Mouse (Mus musculus) ovary, postnatal 14 days (tissue): Measurements from ENCODE around the gene Rps18.
"Not testable (repeated sequence)": the region's sequence is repeated elsewhere in the genome, so short reads cannot be mapped to it uniquely, and the experiment has no call there.

Source experiments
- DNase-seq: peaks from one replicate; pipeline ENCODE4 v3.0.0; 2022; ENCODE audit warnings: low spot score

Gene Rps18

GRCm38 (mm10) chr17:33920282-33921097, 35.3 kb downstream of the Rps18 start:
- DNase-seq, result peak; percentile 80

DNA sequence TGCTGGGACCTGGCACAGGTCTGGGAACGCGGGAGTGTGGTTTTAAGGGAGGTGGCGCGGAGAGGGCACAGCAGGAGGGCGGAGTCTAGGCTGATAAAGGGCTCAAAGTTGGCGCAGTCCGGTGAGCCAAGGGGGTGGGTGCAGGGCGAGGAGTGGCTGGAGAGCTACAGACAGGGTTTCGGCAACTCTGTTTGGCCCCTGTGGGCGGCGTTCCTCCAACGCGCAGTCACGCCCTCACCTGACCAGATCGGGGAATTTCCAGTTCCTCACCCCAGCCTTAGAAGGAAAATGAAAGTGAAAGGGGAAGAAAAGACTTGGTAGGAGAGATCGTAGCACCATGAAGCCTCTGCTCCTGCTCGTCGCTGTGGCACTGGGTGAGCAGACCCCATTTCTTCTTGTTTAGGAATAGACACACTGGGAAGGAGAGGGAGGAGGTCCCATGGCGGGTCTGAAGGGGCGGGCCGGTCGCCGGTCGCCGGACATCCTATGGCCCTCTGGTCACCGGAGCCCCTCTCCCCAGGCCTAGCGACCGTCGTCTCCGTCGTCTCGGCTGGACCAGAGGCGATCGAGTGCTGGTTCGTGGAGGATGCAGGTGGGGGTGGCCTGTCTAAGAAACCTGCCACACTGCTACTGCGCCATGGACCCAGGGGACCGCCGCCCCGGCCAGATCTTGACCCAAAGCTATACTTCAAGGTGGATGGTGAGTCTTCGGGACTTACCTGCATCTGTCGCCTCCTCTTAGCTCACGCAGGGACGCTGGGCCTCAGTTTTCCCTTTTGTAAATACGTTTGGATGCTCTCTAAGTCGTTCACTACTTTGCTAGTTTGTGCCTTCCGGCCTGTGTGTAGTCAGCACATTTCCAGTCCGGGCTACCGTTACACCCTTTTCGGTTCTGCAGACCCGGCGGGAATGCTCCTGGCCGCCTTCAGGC, 36.2 kb downstream of the Rps18 start:
- peak; percentile 76 for DNase-seq

DNA sequence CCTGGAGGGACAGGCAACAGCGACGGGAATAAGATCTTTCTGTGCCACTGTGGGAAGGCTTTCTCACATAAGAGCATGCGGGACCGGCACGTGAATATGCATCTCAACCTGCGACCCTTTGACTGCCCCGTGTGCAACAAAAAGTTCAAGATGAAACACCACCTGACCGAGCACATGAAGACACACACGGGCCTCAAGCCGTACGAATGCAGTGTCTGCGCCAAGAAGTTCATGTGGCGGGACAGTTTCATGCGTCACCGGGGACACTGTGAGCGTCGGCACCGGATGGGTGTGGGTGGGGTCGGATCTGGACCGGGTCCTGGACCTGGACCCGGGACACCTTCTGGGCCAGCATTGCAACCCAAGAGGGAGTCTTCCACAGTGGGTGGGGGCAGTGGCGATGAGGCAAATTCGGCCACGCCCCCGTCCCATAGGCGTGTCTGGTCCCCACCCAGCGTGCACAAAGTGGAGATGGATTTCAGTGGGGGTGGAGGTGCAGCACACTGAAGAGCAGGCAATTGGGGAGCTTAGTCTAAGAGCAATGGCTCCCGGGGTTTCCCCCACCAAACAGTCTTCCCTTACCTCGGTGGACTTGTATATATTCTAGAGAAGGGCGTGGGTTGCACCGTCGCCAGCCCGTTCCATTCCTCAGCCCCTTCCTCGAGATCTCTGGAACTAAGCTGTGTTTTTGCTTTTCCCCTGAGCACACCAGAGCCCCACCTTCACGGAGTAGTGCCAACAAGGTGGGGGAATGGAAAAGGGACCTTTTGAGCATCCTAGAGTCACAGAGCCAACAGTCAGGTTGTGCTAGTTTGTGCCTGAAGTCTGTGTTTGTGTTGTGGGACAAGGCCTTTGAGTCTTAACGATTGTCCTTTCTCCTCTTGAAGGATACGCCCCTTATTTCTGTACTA, 37.3 kb downstream of the Rps18 start:
- no peak for DNase-seq

DNA sequence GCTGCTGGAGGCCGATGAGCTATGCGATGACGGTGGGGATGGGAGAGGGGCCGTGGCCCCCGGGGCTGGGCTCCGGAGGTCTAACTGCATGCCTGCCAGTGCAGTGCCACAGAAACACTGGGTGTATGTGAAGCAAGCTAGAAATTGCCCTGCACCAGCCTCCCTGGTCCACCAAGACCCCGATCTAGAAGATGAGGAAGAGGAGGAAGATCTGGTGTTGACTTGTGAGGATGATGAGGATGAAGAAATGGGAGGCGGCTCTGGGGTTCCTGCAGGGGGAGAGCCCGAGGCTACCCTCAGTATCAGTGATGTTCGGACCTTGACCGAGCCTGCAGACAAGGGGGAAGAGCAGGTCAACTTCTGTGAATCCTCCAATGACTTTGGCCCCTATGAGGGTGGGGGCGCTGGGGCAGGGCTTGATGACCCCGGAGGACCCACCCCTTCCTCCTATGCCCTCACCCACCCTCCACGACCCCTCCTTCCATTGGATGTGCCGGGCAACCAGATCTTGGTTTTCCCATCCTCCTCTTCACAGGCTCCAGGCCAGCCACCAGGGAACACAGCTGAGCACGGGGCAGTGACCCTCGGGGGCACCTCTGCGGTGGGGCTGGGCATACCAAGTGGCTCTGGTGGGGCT, 38.0 kb downstream of the Rps18 start:
- no peak for DNase-seq

- DNase-seq, result no peak
Observed at GRCm38 (mm10) chr17:33916847-33917655, 38.8 kb downstream of the Rps18 start.

DNA sequence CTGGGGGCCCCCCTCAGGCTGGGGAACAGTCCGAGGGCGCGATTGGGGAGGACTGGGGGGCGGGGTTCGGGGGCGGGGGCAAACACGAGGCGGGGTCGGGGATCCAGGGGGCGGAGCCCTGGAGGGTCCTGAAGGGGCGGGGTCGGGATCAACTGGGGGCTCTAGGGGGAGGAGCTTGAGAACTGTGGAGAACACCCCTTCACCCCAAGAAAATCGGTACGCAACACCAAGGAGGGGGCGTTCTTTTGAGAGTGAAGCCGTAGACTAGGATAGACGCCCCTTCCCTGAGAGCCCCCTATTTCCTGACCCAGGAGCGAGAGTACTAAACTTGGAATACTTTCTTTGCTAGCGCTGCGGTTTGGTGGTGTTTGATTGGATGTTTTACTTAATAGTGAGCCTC, 39.5 kb downstream of the Rps18 start:
- DNase-seq, result no peak

GRCm38 (mm10) chr17:33915671-33916250, 40.0 kb downstream of the Rps18 start, which contains the start of the genes Tapbp and Zbtb22:
TSS of gene Tapbp (plus strand) at chr17:33915899.
TSS of gene Zbtb22 (plus strand) at chr17:33915904.
- DNase-seq, result peak; percentile 87

GRCm38 (mm10) chr17:33914969-33915391, 40.8 kb downstream of the Rps18 start:
- DNase-seq, result no peak

DNA sequence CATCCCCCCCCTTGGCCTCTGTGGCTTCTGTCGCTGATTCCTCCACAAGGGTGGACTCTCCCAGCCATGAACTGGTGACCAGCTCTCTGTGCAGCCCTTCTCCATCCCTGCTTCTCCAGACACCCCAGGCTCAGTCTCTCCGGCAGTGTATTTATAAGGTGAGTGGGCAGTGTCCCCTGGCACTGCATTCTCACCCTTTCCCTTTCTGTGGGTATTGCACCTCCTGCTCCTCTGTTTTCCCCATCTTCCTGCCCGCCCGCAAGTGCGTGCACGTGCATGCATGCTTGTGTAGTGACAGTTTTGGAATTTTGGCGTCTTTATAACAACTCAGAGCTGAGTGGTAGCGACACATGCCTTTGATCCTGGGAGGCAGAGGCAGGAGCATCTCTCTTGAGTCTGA, 41.9 kb downstream of the Rps18 start:
- no peak for DNase-seq

DNA sequence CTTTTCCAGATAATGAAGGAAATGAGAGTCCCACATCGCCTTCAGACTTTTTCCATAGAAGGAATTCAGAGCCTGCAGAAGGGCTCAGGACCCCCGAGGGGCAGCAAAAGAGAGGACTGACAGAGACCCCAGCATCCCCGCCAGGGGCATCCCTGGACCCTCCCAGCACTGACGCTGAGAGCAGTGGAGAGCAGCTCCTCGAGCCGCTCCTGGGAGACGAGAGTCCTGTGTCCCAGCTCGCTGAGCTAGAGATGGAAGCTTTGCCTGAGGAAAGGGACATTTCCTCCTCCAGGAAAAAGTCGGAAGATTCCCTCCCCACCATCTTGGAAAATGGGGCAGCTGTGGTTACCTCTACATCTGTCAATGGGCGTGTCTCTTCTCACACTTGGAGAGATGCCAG, 42.5 kb downstream of the Rps18 start:
- no peak for DNase-seq

GRCm38 (mm10) chr17:33911813-33912414, 43.9 kb downstream of the Rps18 start:
- no peak for DNase-seq

DNA sequence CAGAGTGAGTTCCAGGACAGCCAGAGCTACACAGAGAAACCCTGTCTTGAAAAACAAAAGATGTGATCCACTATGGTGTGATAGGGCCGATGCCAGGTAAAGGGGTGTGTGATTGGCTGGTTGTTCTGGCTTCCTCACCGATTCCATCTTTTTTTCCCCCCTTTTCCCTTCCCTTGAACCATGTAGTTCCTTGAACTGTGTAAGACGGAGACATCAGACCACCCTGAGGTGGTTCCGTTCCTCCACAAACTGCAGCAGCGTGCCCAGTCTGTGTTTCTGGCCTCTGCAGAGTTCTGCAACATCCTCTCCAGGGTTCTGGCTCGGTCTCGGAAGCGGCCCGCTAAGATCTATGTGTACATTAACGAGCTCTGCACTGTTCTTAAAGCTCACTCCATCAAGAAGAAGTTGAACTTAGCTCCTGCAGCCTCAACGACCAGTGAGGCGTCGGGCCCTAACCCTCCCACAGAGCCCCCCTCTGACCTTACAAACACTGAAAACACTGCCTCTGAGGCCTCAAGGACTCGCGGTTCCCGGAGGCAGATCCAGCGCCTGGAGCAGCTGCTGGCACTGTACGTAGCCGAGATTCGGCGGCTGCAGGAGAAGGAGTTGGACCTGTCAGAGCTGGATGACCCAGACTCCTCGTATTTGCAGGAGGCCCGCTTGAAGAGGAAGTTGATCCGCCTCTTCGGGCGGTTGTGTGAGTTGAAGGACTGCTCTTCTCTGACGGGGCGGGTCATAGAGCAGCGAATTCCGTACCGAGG, 44.6 kb downstream of the Rps18 start:
- no peak for DNase-seq

DNA sequence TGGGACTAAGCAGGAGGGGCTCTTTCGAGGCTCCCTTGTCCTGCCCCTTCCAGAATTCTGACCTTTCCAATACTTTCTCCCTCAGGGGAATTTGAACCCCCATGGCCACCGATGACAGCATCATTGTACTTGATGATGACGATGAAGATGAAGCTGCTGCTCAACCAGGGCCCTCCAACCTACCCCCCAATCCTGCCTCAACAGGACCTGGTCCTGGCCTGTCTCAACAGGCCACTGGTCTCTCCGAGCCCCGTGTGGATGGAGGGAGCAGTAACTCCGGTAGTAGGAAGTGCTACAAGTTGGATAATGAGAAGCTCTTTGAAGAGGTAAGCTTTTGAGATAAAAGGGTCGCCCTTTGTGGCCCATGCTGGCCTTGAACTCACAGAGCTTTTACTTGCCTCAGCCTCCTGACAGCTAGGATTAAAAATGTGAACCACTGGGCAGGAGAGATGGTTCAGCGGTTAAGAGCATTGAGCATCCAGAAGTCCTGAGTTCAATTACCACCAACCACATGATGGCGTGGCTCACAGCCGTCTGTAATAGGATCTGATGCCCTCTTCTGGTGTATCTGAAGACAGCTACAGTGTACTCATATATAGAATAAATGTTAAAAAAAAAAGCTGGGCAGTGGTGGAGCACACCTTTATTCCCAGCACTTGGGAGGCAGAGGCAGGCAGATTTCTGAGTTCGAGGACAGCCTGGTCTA, 45.3 kb downstream of the Rps18 start:
- no peak for DNase-seq

DNA sequence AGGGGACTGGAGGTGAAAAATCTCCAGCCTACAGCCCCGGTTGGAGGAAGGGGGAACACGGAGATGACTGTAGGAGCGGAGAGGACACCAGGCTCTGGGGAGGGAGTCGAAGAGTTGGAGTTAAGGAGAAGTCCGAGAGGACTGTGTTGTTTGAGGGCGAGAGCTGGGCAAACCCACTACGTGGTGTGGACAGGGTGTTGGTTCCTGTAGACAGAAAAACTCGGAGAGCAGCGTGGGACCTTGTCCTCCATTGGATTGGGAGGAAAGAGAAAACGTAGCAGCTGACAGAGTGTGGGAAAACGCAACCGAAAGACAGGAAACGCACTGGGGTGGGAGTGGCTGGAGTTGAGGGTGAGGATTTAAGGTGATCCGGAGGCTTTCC, 45.9 kb downstream of the Rps18 start:
- DNase-seq, result no peak

- peak; percentile 99 for DNase-seq
Observed at GRCm38 (mm10) chr17:33909077-33909868, 46.5 kb downstream of the Rps18 start, which contains the start of gene Daxx. TSS of gene Daxx (plus strand) at chr17:33909414.

DNA sequence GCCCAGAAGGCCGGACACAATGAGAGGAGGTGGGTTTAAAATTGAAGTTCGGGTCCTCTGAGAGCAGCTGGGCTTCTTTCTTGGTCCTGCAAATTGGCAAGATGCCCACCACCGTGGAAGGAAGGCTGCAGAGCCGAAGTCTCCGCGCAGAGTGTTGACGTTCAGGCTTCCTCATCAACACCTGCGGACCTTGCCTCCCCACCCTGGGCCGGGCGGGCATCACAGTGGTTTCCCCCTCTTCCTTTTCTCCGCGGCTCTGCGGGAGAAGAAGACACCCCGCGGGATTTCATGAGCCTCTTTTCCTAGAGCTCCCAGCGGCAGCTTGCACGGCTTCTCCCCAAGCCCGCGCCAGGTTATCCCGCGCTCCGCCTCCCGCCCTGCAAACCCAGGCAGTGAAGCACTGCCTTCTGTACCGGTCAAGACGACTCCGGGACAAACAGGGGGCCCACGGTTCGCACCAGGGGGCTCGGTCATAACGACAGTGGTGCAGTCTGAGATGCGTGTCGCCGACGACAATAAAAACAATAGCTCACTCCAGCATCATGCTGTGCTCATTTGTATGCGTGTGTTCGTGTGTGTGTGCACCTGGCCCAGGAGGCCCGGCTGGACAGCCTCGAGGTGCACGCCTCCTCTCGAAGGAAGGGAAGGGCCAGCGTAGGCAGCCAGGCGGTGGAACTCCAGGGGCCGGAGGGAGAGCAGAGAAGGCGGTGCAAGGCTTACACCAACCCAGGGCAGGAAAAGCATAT, 47.3 kb downstream of the Rps18 start:
- peak; percentile 49 for DNase-seq

GRCm38 (mm10) chr17:33904835-33905234, 51.0 kb downstream of the Rps18 start, which contains the start of gene Platr17:
TSS of gene Platr17 (plus strand) at chr17:33905135.
- not testable (repeated sequence) for DNase-seq
